Mouse (Mus musculus) ovary, postnatal 10 days (tissue): ENCODE data around the gene Olfr1258.
"Not testable (repeated sequence)": the region's sequence is repeated elsewhere in the genome, so short reads cannot be mapped to it uniquely, and the experiment has no call there.

Experiments
- DNase-seq: peaks from one replicate; pipeline ENCODE4 v3.0.0; 2022; ENCODE audit warnings: low spot score

The Olfr1258 gene

DNA sequence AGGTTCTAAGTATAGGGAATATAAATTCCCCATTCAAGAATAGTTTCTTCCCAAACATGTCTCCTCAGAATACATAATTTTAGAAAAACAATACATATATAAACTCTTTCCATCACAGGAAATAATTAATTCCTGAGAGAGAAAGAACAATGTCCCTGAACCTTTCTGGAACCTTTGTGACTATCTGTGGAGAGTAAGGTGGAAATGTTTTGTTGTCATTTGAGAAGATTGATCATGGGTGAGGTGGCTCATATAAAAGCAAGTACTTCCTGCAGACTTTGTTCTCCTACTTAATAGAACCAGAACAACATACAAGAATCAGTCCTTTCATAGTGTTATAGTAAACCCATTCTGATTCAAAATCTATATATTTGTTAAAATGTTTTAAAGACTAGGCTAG, at the start of gene Olfr1258:
Gene Olfr1258 (plus strand): TSS at position 301 of the 400 bp plus-strand sequence.
- no peak for DNase-seq

DNA sequence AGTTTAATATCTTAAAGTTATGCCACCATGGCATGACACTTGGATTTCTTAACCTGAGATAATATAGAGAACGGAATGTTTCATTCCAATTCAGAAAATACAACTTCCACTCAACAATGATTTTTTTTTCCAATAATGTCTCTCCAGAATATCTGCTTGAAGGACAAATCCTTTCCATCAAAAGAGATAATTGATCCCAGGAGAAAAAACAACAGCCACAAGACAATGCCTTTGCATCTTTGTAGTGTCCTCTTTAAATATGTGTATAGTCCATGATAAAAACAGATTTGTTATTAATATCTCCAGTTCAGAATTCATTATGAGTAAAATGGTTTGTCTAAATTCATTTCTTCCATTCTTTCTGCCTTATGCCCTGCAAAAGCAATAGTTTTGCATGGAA, 49.0 kb upstream of the Olfr1258 start, which contains the start of gene Olfr1257:
Gene Olfr1257 (plus strand): TSS at position 301 of the 400 bp plus-strand sequence.
- no peak for DNase-seq

DNA sequence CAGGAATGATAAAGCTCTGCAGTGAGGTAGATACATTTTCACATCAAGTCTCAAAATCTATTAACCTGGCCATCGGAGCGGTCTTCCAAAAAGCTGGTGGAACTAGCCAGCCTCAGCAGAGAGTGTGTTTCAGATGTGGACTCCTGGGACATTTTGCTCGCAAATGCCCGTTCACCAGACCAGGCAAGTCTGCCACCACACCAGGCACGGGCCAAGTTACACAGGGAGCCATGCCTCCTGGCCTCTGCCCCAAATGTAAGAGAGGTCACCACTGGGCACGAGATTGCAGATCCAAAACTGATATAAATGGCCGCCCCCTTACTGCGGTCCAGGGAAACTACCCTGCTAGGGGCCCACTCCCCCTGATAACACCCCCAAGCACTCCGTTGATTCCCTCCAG, 14.5 kb upstream of the Olfr1258 start:
- not testable (repeated sequence) for DNase-seq

DNA sequence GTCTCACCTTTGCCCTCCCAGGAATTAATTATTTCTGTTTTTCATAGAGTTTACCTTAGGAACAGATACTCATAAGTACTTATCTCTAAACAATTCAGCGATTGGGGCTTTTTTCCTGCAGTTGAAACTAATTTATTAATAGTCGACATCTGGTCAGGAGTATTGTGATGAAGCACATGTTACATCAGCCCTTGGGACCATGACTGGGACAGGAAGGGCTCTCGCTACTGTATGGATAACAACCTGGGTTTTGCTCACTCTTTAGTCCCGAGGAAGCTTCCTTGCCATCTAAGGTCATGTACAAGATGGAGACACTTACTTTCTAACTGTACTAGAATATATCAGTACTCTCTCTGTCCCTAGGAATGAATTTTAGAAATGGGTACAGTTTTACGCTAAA, 21.5 kb downstream of the Olfr1258 start, which contains the start of gene Olfr1259:
Gene Olfr1259 (minus strand): TSS at position 101 of the 400 bp plus-strand sequence.
- DNase-seq: no peak

DNA sequence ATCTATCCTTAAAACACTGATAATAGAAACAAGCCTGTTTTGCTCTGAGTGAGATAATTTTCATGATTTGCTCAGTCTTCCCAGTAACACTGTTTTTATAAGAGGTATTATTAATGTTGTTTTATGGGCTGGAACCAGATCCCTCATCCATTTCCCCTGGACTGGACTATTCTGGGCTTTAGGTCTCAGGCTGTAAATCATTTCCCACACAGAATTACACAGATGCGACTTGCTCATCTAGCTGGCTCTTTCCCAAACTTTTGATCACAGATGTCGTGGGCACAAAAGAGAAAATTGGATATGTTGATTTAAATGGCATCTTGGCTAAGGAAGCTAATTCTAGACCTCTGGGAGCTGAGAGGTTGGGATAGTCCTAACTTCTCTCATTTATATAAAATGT, 47.1 kb downstream of the Olfr1258 start, which contains the start of gene Olfr1260:
Gene Olfr1260 (plus strand): TSS at position 157 of the 400 bp plus-strand sequence.
- no peak for DNase-seq

DNA sequence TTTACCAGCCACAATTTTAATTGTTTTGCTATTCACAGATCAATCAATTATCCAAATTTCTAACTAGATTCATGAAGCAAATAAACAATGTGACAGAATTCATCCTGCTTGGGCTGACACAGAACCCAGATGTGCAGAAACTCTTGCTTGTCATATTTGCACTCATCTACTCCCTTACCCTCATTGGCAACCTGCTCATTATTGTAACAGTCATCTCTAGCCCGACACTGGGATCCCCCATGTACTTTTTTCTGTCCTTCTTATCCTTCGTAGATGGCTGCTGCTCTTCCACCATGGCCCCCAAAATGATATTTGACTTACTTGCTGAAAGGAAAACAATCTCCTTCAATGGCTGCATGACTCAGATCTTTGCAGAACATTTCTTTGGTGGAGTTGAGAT, 50.6 kb downstream of the Olfr1258 start:
- no peak for DNase-seq
